Mouse (Mus musculus) urinary bladder, adult 18-20 months (tissue): Measurements from ENCODE around the gene Gm26566.
A peak's percentile ranks its signal among the peaks of the same experiment; 100 is the strongest.

Source experiments
- DNase-seq, 2 experiments: peaks; one replicate each; pipeline ENCODE4 v3.0.0; 2022; ENCODE audit warnings: low spot score in 2 of 2, mixed read lengths in 2 of 2

Gm26566 gene

DNA sequence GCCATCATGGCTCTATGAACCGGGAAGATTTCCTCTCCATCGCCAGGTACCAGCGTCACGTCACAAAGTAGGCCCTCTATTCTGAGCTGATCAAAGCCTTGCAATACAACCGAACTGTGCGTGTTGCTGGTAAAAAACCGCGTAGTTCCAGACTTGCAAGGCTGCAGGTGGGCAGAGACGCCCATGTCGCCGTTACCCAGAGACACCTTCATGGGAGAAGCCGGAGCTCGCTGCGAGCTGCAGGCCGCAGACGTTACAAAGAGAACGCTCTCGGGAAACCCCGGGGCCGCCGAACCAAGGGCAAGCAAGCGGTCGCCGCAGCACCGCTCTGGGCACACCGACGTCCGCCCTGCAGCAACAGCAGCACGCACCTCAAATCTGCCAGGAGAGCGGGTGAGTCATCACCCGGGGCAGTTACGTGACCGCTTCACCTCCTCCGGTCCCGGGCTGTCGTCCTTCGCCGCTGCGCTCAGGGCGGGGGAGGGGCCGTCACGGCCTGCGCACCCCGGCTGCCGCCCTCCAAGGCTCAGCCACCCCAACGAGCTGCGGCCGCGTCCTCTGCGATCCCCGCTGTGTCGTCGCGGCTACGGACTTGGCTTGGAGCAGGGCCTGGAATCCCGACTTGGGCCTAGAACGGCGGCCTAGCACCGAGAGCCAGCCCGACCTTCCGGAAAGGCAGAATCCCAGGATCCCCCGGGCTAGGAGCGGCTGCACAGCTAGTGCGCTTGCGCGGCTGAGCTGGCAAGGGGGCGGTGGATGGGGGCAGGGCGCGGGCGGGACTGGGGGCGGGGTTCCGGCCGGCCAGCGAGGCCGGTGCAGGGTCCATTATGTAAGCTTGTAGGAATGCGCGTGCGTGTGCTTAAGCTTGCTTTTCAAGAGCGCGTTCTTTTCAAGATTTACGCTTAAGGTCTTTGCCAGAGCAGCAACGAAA lies at the start of gene Gm26566, which contains the start of gene Klhl9:
Gm26566 (plus strand) TSS at position 15 of the 931 bp plus-strand sequence.
Klhl9 (minus strand) TSS at position 675 of the 931 bp plus-strand sequence.
- peak; percentile 80 to 89 for DNase-seq

DNA sequence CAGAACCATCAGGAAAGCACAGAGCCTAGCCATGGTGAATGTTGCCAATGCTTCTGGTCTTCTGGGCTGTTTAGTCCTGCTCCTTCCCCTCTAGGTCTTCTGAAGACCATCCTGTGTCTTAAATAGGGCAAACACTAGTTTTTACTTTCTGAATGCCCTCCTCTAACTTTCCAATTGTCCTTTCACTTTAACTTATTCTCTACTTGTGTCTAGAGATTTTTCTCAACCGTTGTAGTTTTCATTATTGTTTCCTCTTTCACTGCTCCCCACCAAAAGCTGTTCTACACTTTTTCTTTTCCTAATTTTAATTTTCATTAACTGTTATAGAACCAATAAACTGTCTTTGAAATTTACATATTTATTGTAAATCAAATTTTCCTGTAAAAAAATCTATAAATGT lies 44.8 kb upstream of the Gm26566 start, which contains the start of gene Ifna16:
Ifna16 (minus strand) TSS at position 101 of the 400 bp plus-strand sequence.
- no peak for DNase-seq

DNA sequence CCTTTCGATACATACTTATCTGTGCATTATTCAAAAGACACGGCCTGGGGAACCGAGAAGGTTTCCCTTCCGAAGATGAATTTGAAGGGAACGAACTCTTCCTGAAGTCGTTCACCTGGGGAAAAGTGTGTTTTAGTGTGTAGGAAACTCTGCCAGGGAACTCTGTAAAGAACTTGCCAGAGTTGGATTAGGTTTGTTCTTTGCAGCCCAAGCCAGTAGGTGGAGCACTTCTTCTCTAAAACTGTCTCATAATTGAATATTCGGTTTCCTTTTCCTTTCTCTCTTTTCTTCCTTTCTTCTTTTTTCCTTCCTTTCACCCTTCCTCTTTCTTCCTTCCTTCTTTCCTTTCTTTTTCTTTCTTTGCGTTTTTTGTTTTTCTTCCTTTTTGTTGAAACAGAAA lies 41.2 kb upstream of the Gm26566 start:
- DNase-seq = no peak

DNA sequence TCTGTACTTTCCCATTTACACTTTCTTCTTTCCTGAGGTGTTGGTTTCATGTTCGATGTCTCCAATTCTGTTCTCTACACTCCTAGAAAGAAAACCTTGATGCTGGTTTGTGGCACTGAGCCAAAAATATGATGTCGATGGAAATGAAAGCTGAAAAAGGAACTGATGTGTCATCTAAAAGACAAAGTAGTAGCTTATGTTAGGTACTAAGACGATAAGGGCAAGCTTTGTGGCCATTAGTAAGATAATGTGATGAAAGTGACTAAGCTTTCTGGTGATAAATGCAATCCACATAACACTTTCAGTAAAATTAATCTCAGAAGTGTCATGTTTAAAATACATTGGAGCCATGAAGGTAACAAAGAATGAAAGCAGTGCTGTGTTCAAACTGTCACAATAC lies 40.3 kb upstream of the Gm26566 start:
- no peak for DNase-seq

DNA sequence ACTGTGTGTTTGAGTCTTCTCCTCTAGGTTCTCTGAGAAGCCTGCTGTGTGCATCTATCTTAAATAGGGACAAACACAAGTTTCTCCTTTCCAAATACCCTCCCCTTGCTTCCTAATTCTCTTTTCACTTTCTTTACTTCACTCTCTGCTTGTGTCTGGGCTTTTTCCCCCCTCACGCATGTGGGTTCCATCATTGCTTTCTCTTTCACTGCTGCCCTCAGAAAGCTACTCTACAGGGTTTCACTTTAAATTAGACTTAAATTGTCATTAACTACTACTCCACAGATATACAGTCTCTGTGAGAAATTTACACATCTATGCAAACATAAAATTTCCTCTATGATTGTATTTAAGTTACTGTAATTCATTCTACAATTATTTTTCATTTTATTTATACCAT lies 37.8 kb upstream of the Gm26566 start, which contains the start of gene Ifna2:
Ifna2 (minus strand) TSS at position 101 of the 400 bp plus-strand sequence.
- no peak for DNase-seq

DNA sequence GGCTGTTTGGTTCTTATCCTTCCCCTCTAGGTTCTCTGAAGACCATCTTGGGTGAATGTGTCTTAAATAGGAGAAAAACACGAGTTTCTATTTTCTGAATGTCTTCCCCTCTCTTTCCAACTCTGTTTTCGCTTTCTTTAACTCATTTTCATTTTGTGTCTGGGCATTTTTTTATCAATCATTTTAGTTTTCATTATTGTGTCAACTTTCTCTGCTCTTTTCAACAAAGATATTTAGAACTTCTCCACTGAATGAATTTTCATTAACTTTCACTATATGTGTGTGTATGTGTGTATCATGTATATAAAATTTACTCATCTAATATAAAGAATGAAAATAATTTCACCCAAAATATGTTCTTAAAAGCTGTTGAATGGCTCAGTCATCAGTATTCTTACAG lies 30.3 kb upstream of the Gm26566 start, which contains the start of gene Ifnab:
Ifnab (minus strand) TSS at position 101 of the 400 bp plus-strand sequence.
- no peak for DNase-seq

DNA sequence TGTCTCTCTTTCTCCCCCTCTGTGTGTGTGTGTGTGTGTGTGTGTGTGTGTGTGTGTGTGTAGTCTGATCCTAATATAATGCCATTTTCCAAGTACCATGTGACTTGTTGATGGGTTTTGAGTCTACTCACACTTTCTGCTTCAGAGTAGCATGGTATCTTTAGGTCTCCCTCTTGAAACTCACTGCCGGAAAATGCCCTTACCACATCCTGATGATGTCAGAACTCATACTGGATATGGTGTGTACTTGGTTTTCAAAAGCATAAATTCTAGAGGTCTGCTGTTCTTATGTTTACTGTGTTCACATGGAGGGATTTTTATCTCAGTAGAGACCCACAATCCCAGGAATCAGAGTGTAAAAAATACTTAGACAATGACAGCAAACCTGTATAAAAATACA lies 29.1 kb upstream of the Gm26566 start:
- DNase-seq = no peak

DNA sequence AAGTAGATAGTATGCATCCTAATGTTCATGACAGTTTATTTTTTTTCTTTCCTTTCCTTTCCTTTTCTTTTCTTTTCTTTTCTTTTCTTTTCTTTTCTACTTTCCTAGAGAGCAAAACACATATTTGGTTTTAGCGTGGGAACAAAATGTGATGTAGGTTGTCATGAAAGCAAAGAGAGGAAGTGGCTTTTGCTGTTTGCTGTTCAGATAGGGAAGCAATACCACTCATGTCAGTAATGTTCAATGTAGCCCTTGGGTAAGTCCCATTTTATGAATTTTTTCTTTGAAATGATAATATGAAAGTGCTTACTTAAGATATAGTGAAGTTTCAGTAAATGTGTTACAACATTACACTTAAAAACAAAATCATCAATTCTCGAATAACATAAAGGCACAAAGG lies 28.2 kb upstream of the Gm26566 start:
- DNase-seq = no peak

DNA sequence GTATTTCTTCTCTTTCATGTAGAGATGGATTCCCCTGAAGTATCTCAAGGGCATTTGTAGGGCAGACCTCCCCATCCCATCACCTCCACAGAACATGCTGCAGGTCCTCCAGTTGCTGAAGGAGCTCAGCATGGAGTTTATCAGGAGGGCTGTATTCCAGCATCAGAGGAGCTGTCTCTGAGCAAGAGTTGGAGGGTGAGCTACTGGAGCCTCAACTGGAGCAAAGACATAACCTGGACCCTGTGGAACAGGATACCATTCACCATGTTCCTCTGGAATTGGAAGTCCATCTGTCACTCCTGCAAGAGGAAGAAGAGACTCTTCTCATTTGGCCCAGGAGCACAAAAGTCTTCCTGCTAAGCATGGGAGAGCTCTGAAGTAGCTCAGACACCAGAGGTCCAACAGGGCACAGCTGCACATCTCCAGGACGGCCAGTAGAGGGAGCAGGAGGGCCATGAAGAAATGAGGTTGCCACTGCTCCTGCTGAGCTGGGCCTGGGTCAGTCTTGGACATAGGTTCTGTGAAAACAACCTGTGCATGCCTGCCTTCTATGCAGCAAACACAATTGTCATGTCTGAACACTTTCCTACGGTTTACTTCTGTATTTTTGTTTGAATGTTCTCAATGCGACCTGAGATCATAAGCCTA lies 25.2 kb upstream of the Gm26566 start:
- DNase-seq = peak; percentile 50 to 56

DNA sequence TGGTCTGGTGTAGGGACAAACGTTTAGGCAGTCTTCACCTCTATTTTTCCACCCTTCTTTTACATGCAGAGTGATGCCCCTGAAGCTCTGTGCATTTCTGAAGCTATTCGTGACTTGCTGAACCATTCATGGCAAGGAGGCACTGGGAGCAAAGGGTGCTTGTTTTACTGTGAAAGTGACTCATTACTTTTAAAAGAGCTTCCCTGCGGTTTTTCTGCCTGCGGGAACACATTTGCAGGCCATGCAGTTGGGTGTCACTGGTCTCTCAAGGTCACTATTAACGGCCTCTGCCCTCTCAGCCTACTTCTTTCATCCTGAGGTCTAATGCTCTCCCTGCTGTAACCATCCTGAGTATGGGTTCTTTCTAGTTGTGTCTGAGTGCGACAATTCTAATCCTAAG lies 24.5 kb upstream of the Gm26566 start:
- no peak for DNase-seq

DNA sequence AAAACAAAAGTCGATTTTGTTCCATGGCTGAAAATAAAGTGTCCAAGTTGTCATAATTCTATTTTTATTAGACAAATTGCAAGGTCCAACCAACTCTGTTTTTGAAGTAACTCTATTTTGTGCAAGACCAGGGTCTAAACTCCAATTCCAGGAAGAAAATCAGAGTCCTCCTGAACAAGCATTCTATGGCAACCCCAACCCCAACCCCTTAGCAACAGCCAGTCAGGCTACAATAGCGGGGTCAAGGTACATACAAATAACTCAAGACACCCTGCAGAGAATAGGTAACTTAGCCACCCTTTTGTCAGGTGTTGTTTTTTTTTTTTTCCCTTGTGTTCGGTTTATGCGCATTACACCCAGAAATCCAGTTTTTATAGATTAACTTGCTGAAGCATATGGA lies 23.9 kb upstream of the Gm26566 start:
- no peak for DNase-seq

DNA sequence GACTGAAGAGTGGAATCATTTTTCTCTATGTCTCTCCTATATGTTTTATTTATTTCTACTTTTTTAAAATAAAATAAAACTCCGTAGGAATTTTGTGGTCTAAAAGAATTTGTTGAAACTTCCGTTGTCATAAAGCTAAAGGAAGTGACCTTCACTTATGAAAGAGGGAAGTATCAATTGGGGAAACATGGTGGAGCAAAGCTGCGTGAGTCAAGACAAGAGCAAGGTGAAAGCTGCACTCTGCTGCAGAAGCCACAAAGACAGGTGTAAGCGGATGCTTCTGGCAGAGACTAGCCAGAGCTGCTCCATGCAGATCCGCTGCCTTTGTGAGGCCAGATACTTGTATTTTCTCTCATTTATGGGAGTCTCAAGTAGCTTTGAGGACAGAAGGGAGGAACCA lies 22.8 kb upstream of the Gm26566 start:
- no peak for DNase-seq

DNA sequence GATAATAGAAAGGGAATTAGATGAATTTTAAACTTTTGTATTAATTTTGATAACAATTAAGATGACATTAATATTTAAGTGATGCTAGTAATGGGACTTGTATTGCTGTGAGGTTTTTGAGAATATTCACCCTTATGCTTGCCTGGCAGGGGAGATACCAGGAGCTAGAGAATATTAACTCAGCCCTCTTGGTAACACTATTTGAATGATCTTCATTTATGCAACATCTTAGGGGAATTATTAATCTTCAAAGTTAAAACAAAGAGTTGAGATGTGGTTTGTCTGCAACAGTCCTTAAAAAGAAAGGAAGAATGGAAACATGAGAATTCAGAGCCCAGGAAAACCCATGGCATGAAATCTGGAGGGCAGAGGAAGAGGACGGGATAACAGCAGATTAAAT lies 22.3 kb upstream of the Gm26566 start:
- no peak for DNase-seq

DNA sequence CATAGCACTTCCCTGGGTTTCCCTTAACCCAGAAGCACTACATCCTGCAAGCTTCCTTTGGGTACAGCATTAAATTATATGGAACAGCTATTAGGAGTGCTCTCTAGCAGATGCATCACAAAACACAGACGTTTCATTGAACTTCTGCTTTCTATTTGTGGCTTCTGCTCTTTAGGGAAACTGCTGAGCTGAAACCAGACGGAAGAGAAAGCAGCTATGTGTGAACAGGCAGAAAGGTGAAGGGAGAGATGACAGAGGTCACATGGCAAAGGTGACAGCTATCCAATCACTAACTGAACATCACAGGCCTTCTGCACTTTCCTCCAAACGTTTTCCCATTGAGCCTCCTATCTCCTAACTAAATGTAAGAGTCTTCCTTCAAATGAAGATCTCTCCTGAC lies 15.7 kb upstream of the Gm26566 start:
- no peak for DNase-seq

DNA sequence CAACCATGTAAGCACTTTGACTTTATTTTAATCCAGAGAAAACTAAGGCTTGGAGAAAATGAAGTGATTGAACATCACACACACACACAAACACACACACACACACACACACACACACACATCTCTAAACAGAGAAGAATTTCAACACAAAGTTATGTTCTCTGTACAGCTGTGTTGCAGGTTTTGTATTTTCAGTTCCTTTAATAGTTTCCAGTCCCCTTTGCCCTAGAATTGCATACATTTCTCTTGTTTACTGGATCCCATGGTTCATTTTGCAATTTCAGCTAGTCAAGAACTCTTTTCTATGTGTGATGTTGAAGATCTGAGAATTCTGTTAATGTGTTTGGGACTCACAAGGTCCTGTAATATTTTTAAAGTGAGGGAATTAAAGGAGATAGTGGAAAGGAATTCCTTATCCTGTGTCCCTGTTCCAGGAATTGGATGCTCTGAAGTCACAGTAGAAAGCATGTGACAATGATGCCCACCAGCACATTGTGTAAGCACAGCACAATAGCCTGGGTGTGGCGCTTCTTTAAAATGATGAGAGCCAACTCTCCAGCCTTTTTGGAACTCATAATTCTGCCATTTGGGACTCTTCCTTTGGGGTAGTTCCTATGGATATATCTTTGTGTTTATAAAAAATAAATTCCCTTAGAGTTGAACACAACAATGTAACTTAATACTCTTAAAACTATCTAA lies 14.3 kb upstream of the Gm26566 start:
- DNase-seq = no peak

DNA sequence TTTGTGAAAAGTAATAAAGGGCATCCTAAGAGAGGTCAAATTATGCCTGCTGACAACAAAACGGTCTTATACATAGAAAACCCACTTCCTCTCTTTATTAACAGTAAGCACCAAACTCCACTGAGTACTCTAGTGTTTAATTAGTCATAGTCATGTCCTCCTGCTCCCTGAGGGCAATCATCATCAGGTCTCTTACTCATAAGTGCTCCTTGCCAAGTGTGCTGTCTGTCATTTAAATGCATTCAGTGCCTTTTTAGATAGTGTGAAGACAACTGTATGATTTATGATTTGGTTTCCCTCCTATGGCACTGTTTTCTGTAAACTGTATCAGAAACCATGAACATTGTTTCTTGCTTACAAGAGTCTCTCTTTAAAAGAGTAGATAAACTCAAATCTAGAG lies 7.3 kb upstream of the Gm26566 start:
- no peak for DNase-seq

DNA sequence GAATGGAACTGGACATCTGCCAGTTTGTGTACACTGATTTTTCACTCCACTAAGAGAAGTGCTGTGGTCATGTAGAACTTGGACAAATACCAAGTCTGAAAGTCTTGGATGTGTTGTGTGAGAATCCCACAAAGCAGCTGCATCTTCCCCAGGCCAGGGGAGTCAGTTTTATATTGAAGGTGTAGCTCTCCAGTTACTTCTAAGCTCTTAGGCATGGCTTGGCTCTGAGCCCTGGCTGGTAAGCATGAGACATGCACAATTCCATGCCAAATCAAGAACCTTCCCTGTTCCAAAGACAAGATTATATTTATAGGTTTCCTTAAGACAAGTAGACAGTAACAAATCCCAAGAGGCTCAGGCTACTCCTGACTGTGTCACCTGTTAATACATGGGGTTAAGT lies 6.5 kb upstream of the Gm26566 start:
- DNase-seq = no peak

DNA sequence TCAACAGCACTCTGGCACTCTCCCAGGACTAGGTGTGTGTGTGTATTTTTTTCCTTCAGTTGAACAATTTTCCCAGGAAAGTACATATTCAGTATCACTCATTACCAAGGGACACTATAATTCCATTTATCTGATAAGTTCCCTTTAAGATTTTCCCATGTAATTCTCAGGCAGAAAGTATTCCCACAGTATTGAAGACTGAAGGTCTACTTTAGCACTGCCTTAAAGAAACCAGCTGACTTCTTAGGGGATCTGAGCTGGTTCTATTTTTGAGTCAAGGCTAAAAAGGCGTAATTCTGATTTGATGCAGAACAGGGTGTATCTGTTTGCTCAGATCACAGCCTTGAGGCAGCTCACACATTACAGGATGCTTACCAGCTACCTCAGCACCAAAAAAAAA lies 2.9 kb upstream of the Gm26566 start:
- DNase-seq = no peak

DNA sequence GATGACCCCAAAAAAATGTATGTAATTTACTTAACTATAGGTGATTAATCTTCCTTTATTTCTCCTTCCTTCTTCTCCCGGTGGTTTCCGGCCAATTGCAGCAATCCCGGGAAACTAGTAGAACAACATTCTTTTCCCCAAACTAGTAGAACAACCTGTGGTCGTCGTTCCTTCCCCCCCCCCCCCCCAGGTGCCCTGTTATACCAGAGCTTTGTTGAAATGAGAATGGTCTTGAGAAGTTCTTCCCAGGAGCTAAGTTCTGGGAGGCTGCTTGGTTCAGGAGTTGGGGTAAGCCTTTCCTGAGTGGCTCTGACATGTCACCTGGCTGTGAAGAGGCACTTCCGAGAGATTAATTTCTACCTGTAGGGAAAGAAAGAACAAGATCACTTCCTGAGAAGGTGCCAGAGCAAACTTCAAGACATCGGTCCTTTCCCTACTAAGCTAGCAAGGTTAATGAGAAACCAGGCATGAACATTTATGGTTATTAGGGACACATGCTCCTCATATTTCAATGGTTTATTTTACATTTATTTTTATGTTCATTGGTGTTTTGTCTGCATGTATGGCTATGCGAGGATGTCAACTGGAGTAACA lies 2.0 kb downstream of the Gm26566 start:
- DNase-seq = no peak

DNA sequence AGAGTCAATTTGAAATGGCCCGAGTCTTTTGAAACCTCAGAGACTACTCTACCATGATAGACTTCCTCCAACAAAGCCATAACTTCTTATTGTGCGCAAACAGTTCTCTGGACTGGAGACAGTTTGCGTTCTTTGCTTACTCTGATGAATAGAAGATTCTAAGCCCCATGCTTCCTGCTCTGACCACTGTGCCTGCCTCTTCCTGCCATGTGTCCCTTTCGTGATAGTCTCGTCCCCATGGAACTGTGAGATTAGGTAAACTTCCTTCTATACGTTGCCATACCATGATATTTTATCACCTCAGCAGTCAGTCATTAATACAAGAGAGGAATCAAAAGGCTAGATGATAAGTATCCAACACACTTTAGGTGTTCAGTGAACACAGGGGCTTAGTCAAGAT lies 5.1 kb downstream of the Gm26566 start:
- DNase-seq = no peak

DNA sequence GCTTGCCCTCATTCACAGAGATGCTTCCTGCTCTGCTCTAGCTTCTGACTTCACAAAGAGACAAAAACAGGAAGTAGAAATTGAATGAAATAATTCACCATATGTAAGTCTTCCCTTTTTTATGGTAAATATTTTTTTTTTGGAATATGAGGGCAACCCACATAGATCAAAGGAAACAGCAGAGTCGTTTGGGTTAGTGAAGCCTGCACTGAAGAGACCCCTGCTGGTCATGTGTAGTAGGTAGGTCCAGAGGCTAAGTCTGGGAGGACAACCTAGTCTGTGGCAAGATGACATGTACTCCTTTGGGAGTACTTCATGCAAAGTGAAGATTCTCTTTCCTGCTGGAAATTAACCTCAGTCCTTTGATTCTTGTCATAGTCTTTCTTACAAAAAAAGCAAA lies 5.7 kb downstream of the Gm26566 start:
- no peak for DNase-seq

DNA sequence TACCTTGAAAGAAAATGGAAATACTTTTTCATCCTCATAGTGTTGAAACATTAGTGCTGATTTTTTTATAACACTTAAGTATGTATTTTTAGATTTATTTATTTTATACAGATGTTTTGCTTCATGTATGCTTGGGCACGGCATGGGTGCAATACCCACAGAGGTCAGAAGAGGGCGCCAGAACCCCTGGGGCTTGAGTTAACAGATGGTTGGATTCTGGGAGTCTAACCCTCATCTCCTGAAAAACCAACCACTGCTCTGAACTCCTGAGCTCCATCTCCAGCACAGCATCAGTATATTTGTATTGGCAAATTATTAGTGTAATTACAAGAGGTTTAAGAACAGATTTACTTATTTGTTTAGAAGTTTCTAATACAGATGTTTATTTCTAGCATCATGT lies 16.9 kb downstream of the Gm26566 start:
- peak; percentile 44 to 55 for DNase-seq
